In the genomic region with DNA sequence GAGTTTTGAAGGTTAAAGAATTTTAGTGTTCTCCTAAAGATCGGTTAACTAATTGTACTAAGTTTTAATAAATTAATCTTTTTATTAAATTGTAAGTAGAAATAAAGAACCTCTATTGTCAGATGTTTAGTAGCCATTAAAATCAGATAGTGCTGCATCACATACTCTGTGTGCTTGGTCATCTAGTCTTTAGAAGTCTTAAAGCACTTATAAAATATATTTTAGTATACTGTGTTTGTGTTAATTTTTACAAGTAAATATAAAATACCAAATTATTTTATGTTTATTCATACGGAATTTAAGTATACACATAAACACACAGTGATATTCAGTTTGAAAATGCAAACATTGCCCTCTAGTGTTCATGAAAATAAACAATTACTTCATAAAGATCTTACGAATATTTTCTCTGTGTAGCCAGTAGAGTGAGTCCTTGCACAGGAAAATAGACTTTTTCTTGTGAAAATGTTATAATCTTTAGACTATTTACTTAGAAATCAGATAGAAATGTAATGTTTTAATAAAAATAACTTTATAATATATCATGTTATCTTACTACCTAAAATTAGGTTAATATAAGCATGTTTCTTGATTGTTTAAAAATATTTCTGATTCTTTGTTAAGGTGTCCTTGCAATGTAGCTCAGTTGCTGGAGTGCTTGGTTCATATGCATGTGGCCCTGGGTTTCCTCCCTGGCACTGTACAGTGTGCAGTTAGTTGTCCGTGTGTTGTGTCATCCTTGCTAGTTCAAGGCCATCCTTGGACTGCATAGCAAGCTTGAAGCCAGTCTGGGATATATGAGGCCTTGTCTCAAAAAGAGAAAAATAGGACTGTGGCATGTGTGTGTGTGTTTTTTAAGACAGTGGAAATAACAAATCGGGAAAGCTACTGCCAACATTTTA, we compare ENCODE assay signal across 8 mouse cellular contexts. TPM values are rescaled to one million over a fixed set of nuclear protein-coding genes. Genes with fewer than 3 reads are reported as not detected.
A peak's percentile ranks its signal among the peaks of the same experiment; 100 is the strongest.
DNase-seq lines count a peak whose midpoint lies in the region; ATAC-seq and TF ChIP-seq lines count a peak whose summit lies in the region.

No protein-coding gene starts in this region.

- H3K36me3 ChIP-seq in liver, postnatal 0 days (replicated peaks; ENCODE audit: insufficient read depth, low read length) = peaks cover 31% of the 10 kb centered on the region
- peaks cover 34% of the 10 kb centered on the region; the same call in 1 of the 2 replicates for H3K36me3 ChIP-seq in kidney, embryonic 14.5 days (ENCODE audit: control insufficient read depth, insufficient read depth, low read length)

- peak; percentile 81; the same call in 1 of the 2 replicates for ATAC-seq in frontal cortex, adult (ENCODE audit: low TSS enrichment)
- no peak for ATAC-seq in liver, postnatal 0 days
- no peak for ATAC-seq in kidney, embryonic 14.5 days (ENCODE audit: low FRiP score, low TSS enrichment)

- no peak for DNase-seq in frontal cortex, postnatal 10 days (ENCODE audit: low spot score in 2 of 2)
- peak; percentile 64 for DNase-seq in 416B (ENCODE audit: low read depth)
- peak; percentile 52 to 62 for DNase-seq in adrenal gland, postnatal 36 days
- DNase-seq in liver, postnatal 0 days = no peak
- DNase-seq in spleen, postnatal 14 days (ENCODE audit: low spot score in 2 of 2) = no peak
- DNase-seq in kidney, postnatal 14 days = no peak

- H3K4me3 ChIP-seq in liver, postnatal 0 days (ENCODE audit: low read depth, low read length) = no peak overlapping the region
- H3K4me3 ChIP-seq in kidney, embryonic 14.5 days (ENCODE audit: low read length) = no peak overlapping the region

- WGBS in liver, postnatal 0 days (ENCODE audit: insufficient replicate concordance) = 67% methylated on average over 5 of the region's 5 CpGs
- 74% methylated on average over 5 of the region's 5 CpGs for WGBS in kidney, embryonic 14.5 days

- H3K27me3 ChIP-seq in liver, postnatal 0 days (ENCODE audit: insufficient read depth, low read length) = no peaks in the 10 kb centered on the region
- H3K27me3 ChIP-seq in kidney, embryonic 14.5 days (ENCODE audit: control insufficient read depth, insufficient read depth, low read length) = no peaks in the 10 kb centered on the region

- no peak overlapping the region for H3K4me2 ChIP-seq in liver, postnatal 0 days (ENCODE audit: low read depth, low read length)
- H3K4me2 ChIP-seq in kidney, embryonic 14.5 days (replicated peaks; ENCODE audit: low read depth, low read length) = no peak overlapping the region

- no peak for TF ChIP-seq EP300 in liver, postnatal 0 days (IDR thresholded peaks at IDR 0.05; ENCODE audit: low read depth)

- no peaks in the 10 kb centered on the region for H3K4me1 ChIP-seq in liver, postnatal 0 days (ENCODE audit: insufficient read depth)
- no peaks in the 10 kb centered on the region for H3K4me1 ChIP-seq in kidney, embryonic 14.5 days (ENCODE audit: control insufficient read depth, insufficient read depth, low read length)

- no peak overlapping the region for H3K9ac ChIP-seq in liver, postnatal 0 days (replicated peaks)
- H3K9ac ChIP-seq in kidney, embryonic 14.5 days (ENCODE audit: low read depth, low read length) = no peak overlapping the region

- TF ChIP-seq CTCF in liver, postnatal 0 days (IDR thresholded peaks at IDR 0.05; ENCODE audit: low read depth) = peak; percentile 51

- H3K27ac ChIP-seq in liver, postnatal 0 days (ENCODE audit: low read depth) = no peak overlapping the region
- no peak overlapping the region for H3K27ac ChIP-seq in kidney, embryonic 14.5 days (ENCODE audit: low read depth, low read length)

- no peaks in the 10 kb centered on the region for H3K9me3 ChIP-seq in liver, postnatal 0 days (ENCODE audit: low read length)
- no peaks in the 10 kb centered on the region for H3K9me3 ChIP-seq in kidney, embryonic 14.5 days (ENCODE audit: control insufficient read depth, low read length)

RNA-seq across cellular contexts. Expression of a gene that starts 13.1 kb away (rescaled TPM):
- 10 to 100 TPM; 22.5 to 30.9 TPM for total RNA-seq in adrenal gland, postnatal 36 days (2021)
- 19.9 and 21.2 TPM in 2 replicates for polyA plus RNA-seq in liver, postnatal 0 days (2015; fragmentation: Nextera tagmentation; extraction: Ambion mirVana)
- 51.8 and 59.3 TPM in 2 replicates for polyA plus RNA-seq in kidney, embryonic 14.5 days (2014; fragmentation: Nextera tagmentation; extraction: Ambion mirVana)

RNA-seq across cellular contexts. Expression of a gene that starts 13.5 kb away (rescaled TPM):
- total RNA-seq in adrenal gland, postnatal 36 days (2021) = 10 to 100 TPM; 75.9 to 78.6 TPM
- polyA plus RNA-seq in liver, postnatal 0 days (2015; fragmentation: Nextera tagmentation; extraction: Ambion mirVana) = 48.8 and 57.9 TPM in 2 replicates
- 223 and 231 TPM in 2 replicates for polyA plus RNA-seq in kidney, embryonic 14.5 days (2014; fragmentation: Nextera tagmentation; extraction: Ambion mirVana)

Comparison
In these comparisons a context has a peak if more than half of its experiments do, and no peak if none do; other contexts are left out.
1. DNase-seq: peak in 416B (single experiment) and adrenal gland, postnatal 36 days (2 of 2); none in frontal cortex, postnatal 10 days (0 of 2), liver, postnatal 0 days (single experiment), spleen, postnatal 14 days (0 of 2) and kidney, postnatal 14 days (single experiment).